Mouse (Mus musculus) limb, embryonic 12.5 days (tissue): ENCODE results near the gene Map4. TPM values are rescaled to one million over a fixed set of nuclear protein-coding genes. Genes with fewer than 3 reads are reported as not detected.
"Not testable (repeated sequence)": the region's sequence is repeated elsewhere in the genome, so short reads cannot be mapped to it uniquely, and the experiment has no call there.

Experiments
- ATAC-seq: fragments of 200-750 bp; cut with Nextera tagmentation; 2 replicates; pipeline ENCODE4 v1.8.0; 2017; ENCODE audit warnings: low read depth, moderate TSS enrichment; ENCODE audit not compliant: insufficient number of reproducible peaks, insufficient read depth, low FRiP score, low TSS enrichment
- H3K27ac ChIP-seq: fragments of 300-500 bp; sonication (generic); 2 replicates; pipeline ENCODE4 v1.5.1; 2016; ENCODE audit warnings: mild to moderate bottlenecking, moderate library complexity
- H3K27me3 ChIP-seq: fragments of 300-500 bp; sonication (generic); 2 replicates; pipeline ENCODE4 v1.6.1; 2016; ENCODE audit warnings: mild to moderate bottlenecking, moderate library complexity
- H3K36me3 ChIP-seq: fragments of 300-500 bp; sonication (generic); 2 replicates; pipeline ENCODE4 v1.6.1; 2016; ENCODE audit warnings: mild to moderate bottlenecking, moderate library complexity
- H3K4me1 ChIP-seq: fragments of 300-500 bp; sonication (generic); replicated peaks from 2 replicates; pipeline ENCODE4 v1.6.1; 2016
- H3K4me2 ChIP-seq: fragments of 300-500 bp; sonication (generic); 2 replicates; pipeline ENCODE4 v1.6.1; 2016; ENCODE audit warnings: mild to moderate bottlenecking, moderate library complexity
- H3K4me3 ChIP-seq: fragments of 300-500 bp; sonication (generic); replicated peaks from 2 replicates; pipeline ENCODE4 v1.5.1; 2016; ENCODE audit warnings: mild to moderate bottlenecking
- H3K9ac ChIP-seq: fragments of 300-500 bp; sonication (generic); replicated peaks from 2 replicates; pipeline ENCODE4 v1.6.1; 2016; ENCODE audit warnings: mild to moderate bottlenecking, moderate library complexity
- H3K9me3 ChIP-seq: fragments of 300-500 bp; sonication (generic); 2 replicates; pipeline ENCODE4 v1.6.1; 2016; ENCODE audit warnings: mild to moderate bottlenecking, moderate library complexity
- WGBS: fragments of 180-500 bp; shearing (Covaris S2); methylation state at CpG from one replicate; pipeline ENCODE4 v1.1.7; 2016; 5-methylcytosine and 5-hydroxymethylcytosine counted together
- polyA plus RNA-seq: library from polyadenylated mRNA; unstranded; fragments of >200 nt; fragmentation: Nextera tagmentation; extraction: Ambion mirVana; gene quantifications from 2 replicates; pipeline ENCODE4 v1.2.1, GENCODE M21; 2016

Map4 gene
- polyA plus RNA-seq, 1 experiment from 2014 or later, result 45.1 TPM

- 96% methylated on average over 4 of the region's 4 CpGs for WGBS
- ATAC-seq, result no peak
- no peaks in the 10 kb centered on the region for H3K27me3 ChIP-seq
- no peaks in the 10 kb centered on the region for H3K9me3 ChIP-seq
- no peaks in the 10 kb centered on the region for H3K36me3 ChIP-seq
- no peak overlapping the region for H3K9ac ChIP-seq
- H3K27ac ChIP-seq, result no peak overlapping the region
- no peak overlapping the region for H3K4me3 ChIP-seq
- H3K4me1 ChIP-seq, result no peaks in the 10 kb centered on the region
- no peak overlapping the region for H3K4me2 ChIP-seq
Measured at GRCm38 (mm10) chr9:109960593-109960992, 29.3 kb downstream of the Map4 start.

GRCm38 (mm10) chr9:109964761-109965160 is 33.5 kb downstream of the Map4 start:
- ATAC-seq, result no peak
- Histone ChIP-seq H3K4me3 (no peak overlapping the region), H3K4me1 (no peaks in the 10 kb centered on the region)

GRCm38 (mm10) chr9:109968351-109969116 is 37.3 kb downstream of the Map4 start:
- no peak overlapping the region for H3K4me2 ChIP-seq
- H3K27ac ChIP-seq, result no peak overlapping the region
- H3K9me3 ChIP-seq, result no peaks in the 10 kb centered on the region
- H3K4me3 ChIP-seq, result no peak overlapping the region
- no peak for ATAC-seq
- no peaks in the 10 kb centered on the region for H3K4me1 ChIP-seq
- H3K36me3 ChIP-seq, result no peaks in the 10 kb centered on the region
- no peak overlapping the region for H3K9ac ChIP-seq
- 75% methylated on average over 4 of the region's 4 CpGs for WGBS
- H3K27me3 ChIP-seq, result no peaks in the 10 kb centered on the region

More at GRCm38 (mm10) chr9:109964761-109965160, 33.5 kb downstream of the Map4 start:
- no peak overlapping the region for H3K27ac ChIP-seq
- no peak overlapping the region for H3K4me2 ChIP-seq
- H3K27me3 ChIP-seq, result no peaks in the 10 kb centered on the region
- H3K9ac ChIP-seq, result no peak overlapping the region
- no peaks in the 10 kb centered on the region for H3K9me3 ChIP-seq
- H3K36me3 ChIP-seq, result no peaks in the 10 kb centered on the region

DNA sequence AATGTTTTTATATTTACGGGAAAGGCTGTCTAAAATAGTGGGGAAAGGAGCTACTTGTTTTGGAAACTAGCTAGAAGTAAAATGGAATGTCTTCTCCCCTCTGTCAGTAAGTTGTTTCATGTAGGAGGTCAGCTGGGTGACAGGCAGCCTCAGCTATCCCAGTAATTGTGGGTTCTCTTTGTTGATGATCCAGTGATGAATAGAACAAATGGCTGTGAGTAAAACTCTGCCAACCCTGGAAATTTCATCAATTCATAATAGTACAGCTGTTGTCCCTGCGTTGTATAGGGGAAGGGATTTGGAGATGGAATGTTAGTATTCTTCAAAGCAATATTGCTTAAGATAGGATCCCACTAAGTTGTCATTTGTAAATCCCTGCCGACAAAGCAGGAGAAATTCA is 37.9 kb downstream of the Map4 start:
- WGBS, result 84% methylated on average over 3 of the region's 3 CpGs
- Histone ChIP-seq H3K4me3 (no peak overlapping the region), H3K9me3 (no peaks in the 10 kb centered on the region), H3K27ac (no peak overlapping the region), H3K4me1 (no peaks in the 10 kb centered on the region), H3K36me3 (no peaks in the 10 kb centered on the region), H3K9ac (no peak overlapping the region), H3K27me3 (no peaks in the 10 kb centered on the region), H3K4me2 (no peak overlapping the region)
- ATAC-seq, result no peak

DNA sequence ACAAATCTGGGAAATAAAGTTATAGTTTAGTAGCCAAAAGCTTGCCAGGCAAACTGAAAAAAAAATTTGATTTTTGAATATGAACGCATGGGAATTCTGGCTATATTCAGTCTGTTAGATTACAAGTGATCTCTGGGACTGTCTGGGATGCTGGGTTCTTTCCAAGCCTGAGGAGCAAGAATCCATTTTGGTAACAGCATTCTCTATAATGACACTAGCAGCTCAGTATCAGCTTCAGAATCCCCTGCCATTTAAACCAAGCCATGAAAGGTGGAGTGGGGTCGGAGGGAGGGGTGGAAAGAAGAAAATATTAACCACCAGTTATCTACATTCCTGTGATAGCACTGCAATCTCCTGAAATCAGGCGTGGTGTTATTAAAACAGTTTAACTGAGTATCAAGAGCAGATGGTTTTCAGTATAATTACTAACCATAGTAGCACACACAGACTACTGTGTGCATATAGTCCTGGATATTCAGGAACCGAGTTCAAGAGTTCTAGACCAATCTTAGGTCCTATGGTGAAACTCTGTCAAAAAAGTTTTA is 38.6 kb downstream of the Map4 start:
- H3K36me3 ChIP-seq, result no peaks in the 10 kb centered on the region
- no peak for ATAC-seq
- H3K27me3 ChIP-seq, result no peaks in the 10 kb centered on the region
- no peaks in the 10 kb centered on the region for H3K4me1 ChIP-seq
- no peak overlapping the region for H3K27ac ChIP-seq
- H3K4me2 ChIP-seq, result no peak overlapping the region
- no peak overlapping the region for H3K9ac ChIP-seq
- H3K4me3 ChIP-seq, result no peak overlapping the region
- H3K9me3 ChIP-seq, result no peaks in the 10 kb centered on the region
- 90% methylated on average over 4 of the region's 4 CpGs for WGBS

- not testable (repeated sequence) for H3K4me1 ChIP-seq, H3K4me3 ChIP-seq, ATAC-seq, H3K27me3 ChIP-seq, H3K4me2 ChIP-seq, H3K9ac ChIP-seq, H3K27ac ChIP-seq, H3K9me3 ChIP-seq, H3K36me3 ChIP-seq
- 90% methylated on average over 5 of the region's 5 CpGs for WGBS
Measured at GRCm38 (mm10) chr9:109971711-109972110, 40.5 kb downstream of the Map4 start.

DNA sequence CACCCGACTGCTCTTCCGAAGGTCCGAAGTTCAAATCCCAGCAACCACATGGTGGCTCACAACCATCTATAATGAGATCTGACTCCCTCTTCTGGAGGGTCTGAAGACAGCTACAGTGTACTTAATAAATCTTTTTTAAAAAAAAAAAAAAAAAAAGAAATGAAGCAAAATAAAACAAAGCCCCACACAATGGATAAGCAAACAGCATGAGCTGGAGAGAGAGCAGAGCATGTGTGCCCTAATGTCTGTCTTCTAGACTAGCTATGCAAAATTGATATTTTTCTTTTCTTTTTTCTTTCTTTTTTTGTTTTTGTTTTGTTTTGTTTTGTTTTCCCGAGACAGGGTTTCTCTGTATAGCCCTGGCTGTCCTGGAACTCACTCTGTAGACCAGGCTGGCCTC is 49.0 kb downstream of the Map4 start:
- not testable (repeated sequence) for H3K27me3 ChIP-seq, H3K4me1 ChIP-seq, H3K4me2 ChIP-seq, H3K4me3 ChIP-seq, ATAC-seq, H3K9me3 ChIP-seq, H3K9ac ChIP-seq, H3K27ac ChIP-seq
- H3K36me3 ChIP-seq, result peaks cover 30% of the 10 kb centered on the region
- 99% methylated on average over 4 of the region's 4 CpGs for WGBS

DNA sequence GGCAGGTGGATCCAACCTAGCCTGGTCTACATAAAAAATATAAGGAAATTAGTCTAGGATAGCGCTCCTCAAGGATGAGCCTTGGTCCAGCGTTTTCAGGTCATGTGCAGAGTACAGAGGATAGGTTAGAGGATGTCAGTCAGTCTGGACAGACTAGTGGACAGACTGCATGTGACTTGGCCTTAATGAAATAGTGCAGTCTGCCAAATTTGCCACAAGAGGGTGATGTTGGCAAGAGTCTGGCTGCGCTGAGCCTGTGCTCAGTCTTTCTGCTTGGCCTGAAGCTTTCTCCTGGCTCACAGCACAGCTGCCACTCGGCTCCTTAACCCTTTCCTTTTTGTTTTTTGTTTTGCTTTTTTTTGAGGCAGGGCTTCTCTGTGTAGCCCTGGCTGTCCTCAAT is 54.2 kb downstream of the Map4 start:
- Histone ChIP-seq H3K9ac (no peak overlapping the region), H3K36me3 (peaks cover 24% of the 10 kb centered on the region), H3K4me3 (no peak overlapping the region), H3K4me2 (no peak overlapping the region), H3K27me3 (no peaks in the 10 kb centered on the region), H3K4me1 (no peaks in the 10 kb centered on the region), H3K9me3 (no peaks in the 10 kb centered on the region), H3K27ac (no peak overlapping the region)
- peak; percentile 78; the same call in 1 of the 2 replicates for ATAC-seq
- 24% methylated on average over 4 of the region's 4 CpGs for WGBS

GRCm38 (mm10) chr9:109989084-109989483 is 57.8 kb downstream of the Map4 start:
- Histone ChIP-seq H3K27me3 (no peaks in the 10 kb centered on the region), H3K4me1 (no peaks in the 10 kb centered on the region), H3K9me3 (no peaks in the 10 kb centered on the region), H3K36me3 (no peaks in the 10 kb centered on the region), H3K4me2 (no peak overlapping the region), H3K27ac (no peak overlapping the region), H3K9ac (no peak overlapping the region), H3K4me3 (no peak overlapping the region)
- ATAC-seq, result no peak
- 98% methylated on average over 1 of the region's 1 CpGs for WGBS

DNA sequence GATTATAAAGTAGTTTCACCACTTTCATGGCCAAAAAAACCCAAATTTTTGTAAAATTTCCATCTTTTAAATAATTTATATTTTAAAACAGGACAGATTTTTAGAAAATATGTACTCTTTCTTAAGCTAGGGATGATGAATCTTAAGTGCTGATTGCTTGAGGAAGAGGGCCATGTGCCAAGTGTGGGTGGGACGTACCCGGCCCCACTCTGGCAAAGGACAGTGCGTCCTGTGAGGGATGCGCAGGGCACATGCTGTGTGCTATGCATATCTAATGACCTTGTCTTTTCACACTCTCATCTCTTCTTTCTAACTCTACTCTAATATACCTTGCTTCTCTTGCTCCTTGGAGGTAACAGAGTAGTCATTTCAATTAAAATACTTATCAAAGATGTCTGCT is 66.2 kb downstream of the Map4 start:
- H3K27me3 ChIP-seq, result no peaks in the 10 kb centered on the region
- 97% methylated on average over 4 of the region's 4 CpGs for WGBS
- H3K27ac ChIP-seq, result no peak overlapping the region
- H3K9me3 ChIP-seq, result no peaks in the 10 kb centered on the region
- no peak overlapping the region for H3K4me3 ChIP-seq
- H3K9ac ChIP-seq, result no peak overlapping the region
- peaks cover 10% of the 10 kb centered on the region for H3K4me1 ChIP-seq
- no peak for ATAC-seq
- no peak overlapping the region for H3K4me2 ChIP-seq
- 0 out of 2 replicates have a peak, but pooled peaks cover 4% of the 10 kb centered on the region for H3K36me3 ChIP-seq

GRCm38 (mm10) chr9:110001946-110002345 is 70.7 kb downstream of the Map4 start:
- Histone ChIP-seq H3K4me3 (no peak overlapping the region), H3K4me1 (peaks cover 16% of the 10 kb centered on the region), H3K9ac (no peak overlapping the region), H3K4me2 (no peak overlapping the region), H3K27ac (no peak overlapping the region), H3K36me3 (0 out of 2 replicates have a peak, but pooled peaks cover 4% of the 10 kb centered on the region), H3K9me3 (no peaks in the 10 kb centered on the region), H3K27me3 (no peaks in the 10 kb centered on the region)
- ATAC-seq, result no peak
- WGBS, result 53% methylated on average over 1 of the region's 1 CpGs

DNA sequence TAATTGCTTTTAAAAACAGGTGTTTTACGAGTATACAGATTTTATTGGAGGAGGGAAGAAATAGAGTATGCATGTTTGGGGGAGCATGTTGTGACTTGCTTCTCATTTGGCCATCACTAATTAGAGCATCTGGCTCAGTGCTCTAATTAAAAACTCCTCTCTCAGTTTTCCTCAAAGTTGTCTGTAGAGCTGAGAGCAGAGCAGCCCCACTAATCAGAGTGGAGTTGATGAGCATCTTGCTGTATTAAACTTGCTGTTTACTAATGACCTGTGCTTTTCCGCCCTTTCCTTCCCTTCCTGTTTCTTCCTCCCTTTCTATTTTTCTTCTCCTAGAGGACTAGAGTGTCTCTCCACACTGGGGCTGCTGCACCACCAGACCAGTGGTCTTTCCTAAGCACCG is 71.2 kb downstream of the Map4 start:
- 61% methylated on average over 3 of the region's 3 CpGs for WGBS
- Histone ChIP-seq H3K36me3 (0 out of 2 replicates have a peak, but pooled peaks cover 4% of the 10 kb centered on the region), H3K9ac (no peak overlapping the region), H3K4me2 (no peak overlapping the region), H3K27me3 (no peaks in the 10 kb centered on the region), H3K4me1 (peaks cover 16% of the 10 kb centered on the region), H3K9me3 (no peaks in the 10 kb centered on the region), H3K4me3 (no peak overlapping the region), H3K27ac (no peak overlapping the region)
- no peak for ATAC-seq
